Mouse (Mus musculus) MEL (cell line): Measurements from ENCODE around the gene Rnd2. TPM values are rescaled to one million over a fixed set of nuclear protein-coding genes. Genes with fewer than 3 reads are reported as not detected.
A peak's percentile ranks its signal among the peaks of the same experiment; 100 is the strongest.

Experiments
- DNase-seq: peaks from one replicate; pipeline ENCODE4 v3.0.0; 2011; ENCODE audit warnings: low read depth, low spot score
- H3K27ac ChIP-seq: 2 replicates; pipeline ENCODE4 v1.5.1; 2012; ENCODE audit warnings: low read depth, mild to moderate bottlenecking, control low read depth, low read length, moderate library complexity; ENCODE audit not compliant: control insufficient read depth
- H3K27me3 ChIP-seq, 2 experiments: fragments of 150-350 bp in 1 of 2; sonication (generic) in 1 of 2; 2 replicates each; pipeline ENCODE4 v1.6.1; 2012; ENCODE audit warnings: low read length in 2 of 2, mild to moderate bottlenecking in 2 of 2, improper control_type of control experiment in 1 of 2, moderate library complexity in 1 of 2; ENCODE audit not compliant: insufficient read depth in 2 of 2, control insufficient read depth in 1 of 2
- H3K36me3 ChIP-seq, 2 experiments: 2 replicates each; pipeline ENCODE4 v1.6.1; 2012 to 2014; ENCODE audit warnings: low read length in 2 of 2, improper control_type of control experiment in 1 of 2, inconsistent platforms in 1 of 2, mild to moderate bottlenecking in 1 of 2; ENCODE audit not compliant: insufficient read depth in 2 of 2, control insufficient read depth in 1 of 2
- H3K4me1 ChIP-seq, 2 experiments: fragments of 150-350 bp in 1 of 2; sonication (generic) in 1 of 2; 2 replicates each; pipeline ENCODE4 v1.6.1; 2012; ENCODE audit warnings: low read length in 2 of 2, improper control_type of control experiment in 1 of 2, mild to moderate bottlenecking in 1 of 2; ENCODE audit not compliant: insufficient read depth in 2 of 2, control insufficient read depth in 1 of 2
- H3K4me3 ChIP-seq, 2 experiments: fragments of 150-350 bp in 1 of 2; sonication (generic) in 1 of 2; 2 replicates each; pipeline ENCODE4 v1.5.1; 2012; ENCODE audit warnings: low read depth in 2 of 2, low read length in 2 of 2, mild to moderate bottlenecking in 2 of 2, moderate library complexity in 2 of 2, control low read depth in 1 of 2, improper control_type of control experiment in 1 of 2; ENCODE audit not compliant: control insufficient read depth in 1 of 2, insufficient read depth in 1 of 2
- H3K79me2 ChIP-seq: 2 replicates; pipeline ENCODE4 v1.6.1; 2012; ENCODE audit warnings: mild to moderate bottlenecking, low read length, moderate library complexity; ENCODE audit not compliant: control insufficient read depth, poor library complexity, insufficient read depth
- H3K9ac ChIP-seq: 2 replicates; pipeline ENCODE4 v1.6.1; 2012; ENCODE audit warnings: low read depth, mild to moderate bottlenecking, control low read depth, low read length, moderate library complexity; ENCODE audit not compliant: control insufficient read depth, poor library complexity, severe bottlenecking
- H3K9me3 ChIP-seq: fragments of 150-350 bp; sonication (generic); replicated peaks from 2 replicates; pipeline ENCODE4 v1.6.1; 2012; ENCODE audit warnings: mild to moderate bottlenecking, low read length, improper control_type of control experiment, moderate library complexity; ENCODE audit not compliant: insufficient read depth
- CTCF ChIP-seq, 3 experiments: IDR thresholded peaks in 2 of 3; conservative IDR thresholded peaks in 1 of 3; 2 replicates each; pipeline ENCODE4 v1.5.1; 2011 to 2012; ENCODE audit warnings: low read length in 3 of 3, low read depth in 2 of 3, mild to moderate bottlenecking in 2 of 3, improper control_type of control experiment in 1 of 3, inconsistent platforms in 1 of 3, mixed read lengths in 1 of 3, moderate library complexity in 1 of 3; ENCODE audit not compliant: control insufficient read depth in 1 of 3, insufficient read depth in 1 of 3, poor library complexity in 1 of 3, severe bottlenecking in 1 of 3
- E2F4 ChIP-seq: IDR thresholded peaks from 2 replicates; pipeline ENCODE4 v1.6.1; 2011; ENCODE audit warnings: low read depth, low read length, improper control_type of control experiment, borderline replicate concordance
- EP300 ChIP-seq, 2 experiments: IDR thresholded peaks; 2 replicates each; pipeline ENCODE4 v1.6.1; 2011; ENCODE audit warnings: improper control_type of control experiment in 2 of 2, low read length in 2 of 2, low read depth in 1 of 2, mild to moderate bottlenecking in 1 of 2
- ETS1 ChIP-seq: IDR thresholded peaks from 2 replicates; pipeline ENCODE4 v1.6.1; 2012; ENCODE audit warnings: low read depth, mild to moderate bottlenecking, inconsistent platforms, low read length, improper control_type of control experiment, moderate library complexity
- GABPA ChIP-seq: IDR thresholded peaks from 2 replicates; pipeline ENCODE4 v1.6.1; 2012; ENCODE audit warnings: low read depth, mild to moderate bottlenecking, inconsistent platforms, low read length, improper control_type of control experiment, moderate library complexity
- HCFC1 ChIP-seq: IDR thresholded peaks from 2 replicates; pipeline ENCODE4 v1.6.1; 2012; ENCODE audit warnings: low read depth, mild to moderate bottlenecking, inconsistent platforms, low read length, improper control_type of control experiment, moderate library complexity
- MAZ ChIP-seq: IDR thresholded peaks from 2 replicates; pipeline ENCODE4 v1.6.1; 2012; ENCODE audit warnings: low read depth, mild to moderate bottlenecking, inconsistent platforms, low read length, improper control_type of control experiment
- MEF2A ChIP-seq: IDR thresholded peaks from 2 replicates; pipeline ENCODE4 v1.6.1; 2014; ENCODE audit warnings: low read depth, mild to moderate bottlenecking, inconsistent platforms, low read length, improper control_type of control experiment; ENCODE audit not compliant: poor library complexity, insufficient replicate concordance, severe bottlenecking; ENCODE audit errors: extremely low read depth
- MXI1 ChIP-seq: IDR thresholded peaks from 2 replicates; pipeline ENCODE4 v1.6.1; 2011; ENCODE audit warnings: mild to moderate bottlenecking, low read depth, low read length, improper control_type of control experiment
- MYB ChIP-seq: IDR thresholded peaks from 2 replicates; pipeline ENCODE4 v1.6.1; 2011; ENCODE audit warnings: mild to moderate bottlenecking, low read depth, low read length, improper control_type of control experiment
- MYC ChIP-seq: IDR thresholded peaks from 2 replicates; pipeline ENCODE4 v1.6.1; 2011; ENCODE audit warnings: low read depth, mild to moderate bottlenecking, low read length, improper control_type of control experiment, moderate library complexity
- NELFE ChIP-seq: IDR thresholded peaks from 2 replicates; pipeline ENCODE4 v1.6.1; 2011; ENCODE audit warnings: low read depth, low read length, improper control_type of control experiment
- POLR2A ChIP-seq, 2 experiments: IDR thresholded peaks; 2 replicates each; pipeline ENCODE4 v1.6.1; 2011 to 2012; ENCODE audit warnings: low read length in 2 of 2, mild to moderate bottlenecking in 2 of 2, control low read depth in 1 of 2, improper control_type of control experiment in 1 of 2, low read depth in 1 of 2, moderate library complexity in 1 of 2; ENCODE audit not compliant: control insufficient read depth in 1 of 2, insufficient read depth in 1 of 2, poor library complexity in 1 of 2
- POLR2AphosphoS5 ChIP-seq: IDR thresholded peaks from 2 replicates; pipeline ENCODE4 v1.6.1; 2012; ENCODE audit warnings: low read depth, borderline replicate concordance, mild to moderate bottlenecking, inconsistent platforms, low read length, moderate library complexity, mixed read lengths
- SMC3 ChIP-seq: IDR thresholded peaks from 2 replicates; pipeline ENCODE4 v1.6.1; 2011; ENCODE audit warnings: low read depth, low read length, improper control_type of control experiment
- TAL1 ChIP-seq: IDR thresholded peaks from 2 replicates; pipeline ENCODE4 v1.6.1; 2012; ENCODE audit warnings: mild to moderate bottlenecking, inconsistent platforms, low read length, moderate library complexity, mixed read lengths
- TBP ChIP-seq: IDR thresholded peaks from 2 replicates; pipeline ENCODE4 v1.8.0; 2011; ENCODE audit warnings: low read depth, low read length, improper control_type of control experiment
- UBTF ChIP-seq: IDR thresholded peaks from 2 replicates; pipeline ENCODE4 v1.6.1; 2012; ENCODE audit warnings: low read depth, mild to moderate bottlenecking, inconsistent platforms, low read length, improper control_type of control experiment, moderate library complexity, borderline replicate concordance; ENCODE audit not compliant: insufficient read depth
- ZC3H11A ChIP-seq: IDR thresholded peaks from 2 replicates; pipeline ENCODE4 v1.6.1; 2012; ENCODE audit warnings: low read depth, mild to moderate bottlenecking, inconsistent platforms, low read length, improper control_type of control experiment
- polyA plus RNA-seq, 2 experiments: library from polyadenylated mRNA; stranded (reverse) in 1 of 2; unstranded in 1 of 2; fragments of >175 nt in 1 of 2; fragments of >200 nt in 1 of 2; gene quantifications; 2 replicates each; pipeline versions ENCODE4 v1.2.1 to v1.2.4; 2012; ENCODE audit warnings: low replicate concordance in 2 of 2, low read depth in 1 of 2; ENCODE audit not compliant: insufficient read length in 2 of 2, insufficient read depth in 1 of 2, missing spikeins in 1 of 2
- total RNA-seq: library from RNA; depleted of rRNA; stranded (reverse); fragments of 300-350 nt; gene quantifications from 2 replicates; pipeline ENCODE4 v1.2.3, GENCODE M21; 2012

Rnd2 gene
- total and polyA plus RNA-seq, 3 experiments: 4.2 to 18.6 TPM; not detected in 1

DNA sequence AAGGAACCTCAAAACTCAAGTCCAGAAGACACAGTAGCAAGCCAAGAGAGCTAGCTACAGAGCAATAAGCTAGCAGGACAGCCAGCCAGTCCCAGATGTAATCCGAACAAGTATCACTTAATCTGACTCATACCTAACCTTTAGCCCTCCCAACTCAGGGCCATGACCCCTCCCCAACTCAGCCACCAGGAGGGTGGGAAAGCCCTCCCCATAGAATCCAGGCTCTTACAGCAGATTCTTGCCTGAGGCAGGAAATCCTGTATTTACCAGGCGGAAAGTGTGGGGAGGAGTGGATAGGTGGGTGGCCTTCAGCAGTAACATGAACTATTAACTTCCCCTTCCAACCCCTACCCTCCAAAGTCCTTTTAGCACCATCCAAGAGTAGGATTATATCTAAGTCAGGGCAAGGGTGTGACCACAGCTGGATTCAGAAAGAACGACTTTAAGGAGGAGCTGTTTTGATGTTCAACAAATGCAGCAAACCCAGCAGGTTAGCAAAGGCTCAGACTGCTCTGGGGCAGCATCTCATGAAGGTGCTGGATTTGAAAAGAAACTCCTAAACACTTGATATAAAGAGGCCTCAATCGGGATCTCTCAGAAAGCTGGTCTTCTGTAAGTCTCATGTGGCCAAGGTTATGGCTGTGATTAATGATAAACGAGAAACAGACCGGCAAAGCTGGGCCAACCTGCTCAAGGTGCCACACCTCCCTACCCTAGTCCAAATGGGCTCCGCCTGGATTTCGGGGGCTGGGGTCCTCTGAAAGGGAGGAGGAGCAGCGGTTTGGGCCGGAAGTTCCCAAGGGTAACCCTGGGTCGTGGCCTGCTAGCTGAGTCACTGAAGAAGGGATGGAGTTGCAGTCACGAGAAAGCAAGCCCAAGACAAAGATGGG, at the start of gene Rnd2 (continued):
- TF ChIP-seq MYB (no peak), CTCF (IDR thresholded peaks at IDR 0.05 in 2 of 3, conservative IDR thresholded peaks at IDR 0.05 in 1 of 3; ENCODE audit: control insufficient read depth in 1 of 3, insufficient read depth in 1 of 3, low read depth in 2 of 3, low read length in 3 of 3, poor library complexity in 1 of 3, severe bottlenecking in 1 of 3) (no peak), MEF2A (no peak), NELFE (no peak; the same call in 1 of the 2 replicates)

GRCm38 (mm10) chr11:101415306-101415705, 49.5 kb upstream of the Rnd2 start:
- peaks cover 8 to 11% of the 10 kb centered on the region in 2 experiments for H3K4me1 ChIP-seq
- no peak overlapping the region for H3K27ac ChIP-seq
- H3K4me3 ChIP-seq: no peak overlapping the region
- H3K27me3 ChIP-seq: no peaks in the 10 kb centered on the region
- peaks cover 12% of the 10 kb centered on the region for H3K79me2 ChIP-seq
- peak; percentile 57 for DNase-seq
- H3K9me3 ChIP-seq: no peaks in the 10 kb centered on the region
- peak; percentile 23; the same call in 1 of the 2 replicates for TF ChIP-seq SMC3
- peak in 1 of 3 experiments; percentile 44; a peak in 2 of 6 replicates for TF ChIP-seq CTCF (IDR thresholded peaks at IDR 0.05 in 2 of 3, conservative IDR thresholded peaks at IDR 0.05 in 1 of 3; ENCODE audit: control insufficient read depth in 1 of 3, insufficient read depth in 1 of 3, low read depth in 2 of 3, low read length in 3 of 3, poor library complexity in 1 of 3, severe bottlenecking in 1 of 3)
- no peak for TF ChIP-seq POLR2AphosphoS5
- no peak for TF ChIP-seq TAL1
- TF ChIP-seq MYC: 0 out of 2 replicates have a peak, but pooled peaks have one; percentile 38
- no peak for TF ChIP-seq GABPA
- no peak for TF ChIP-seq HCFC1
- TF ChIP-seq E2F4: no peak
- no peak for TF ChIP-seq ZC3H11A
- no peak for TF ChIP-seq UBTF
- TF ChIP-seq MEF2A: no peak
- TF ChIP-seq ETS1: no peak
- TF ChIP-seq EP300 (IDR thresholded peaks at IDR 0.05; ENCODE audit: low read depth in 1 of 2, low read length in 2 of 2): no peak
- TF ChIP-seq MAZ: no peak
- TF ChIP-seq MXI1: no peak
- TF ChIP-seq TBP: peak; percentile 60
- no peak for TF ChIP-seq POLR2A (IDR thresholded peaks at IDR 0.05; ENCODE audit: control insufficient read depth in 1 of 2, insufficient read depth in 1 of 2, low read depth in 1 of 2, low read length in 2 of 2, poor library complexity in 1 of 2)
- TF ChIP-seq, all 39 proteins: peak for 4
- H3K9ac ChIP-seq: no peak overlapping the region
- H3K36me3 ChIP-seq: peaks cover 4 to 17% of the 10 kb centered on the region in 2 experiments
